Comparison of ENCODE assay signal across 27 mouse cellular contexts in the genomic region with DNA sequence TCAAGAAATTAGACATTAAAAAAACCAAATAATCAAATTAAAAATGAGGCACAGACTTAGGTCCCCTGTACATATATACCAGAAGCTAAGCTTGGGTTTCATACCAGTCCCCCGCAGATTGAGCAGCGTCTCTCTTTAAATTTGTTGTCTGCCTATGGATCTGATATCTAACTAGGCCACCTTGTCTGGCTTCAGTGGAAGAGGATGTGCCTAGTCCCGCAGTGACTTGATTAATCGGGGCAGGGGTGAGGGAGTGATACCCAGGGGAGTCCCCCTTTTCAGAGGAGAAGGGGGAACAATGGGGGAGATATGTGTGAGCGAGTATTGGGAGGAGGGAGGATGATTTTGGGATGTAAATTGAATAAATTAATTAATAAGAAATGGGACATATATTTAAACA.
"Had no signal": no experiment of that assay in that cellular context is flagged by ENCODE, and none has a peak within 500 bp of the region (broad histone marks: within the 10 kb centered on the region; RNA-seq: fewer than 3 reads in every experiment).

No protein-coding gene starts in this region.

- DNase-seq: liver; liver, embryonic 13.5 days; liver, postnatal 0 days; lung, adult 18-20 months; lung, adult 2 months; lung, embryonic 14.5 days; lung, postnatal 10 days; lung, postnatal 14 days; lung, postnatal 36 days; lung, postnatal 4 days; midbrain, embryonic 14.5 days had no signal

- H3K27ac ChIP-seq: limb, embryonic 10.5 days; limb, embryonic 12.5 days; limb, embryonic 13.5 days; limb, embryonic 15.5 days; liver, embryonic 12.5 days; liver, embryonic 13.5 days; liver, embryonic 14.5 days; liver, embryonic 15.5 days; lung, embryonic 15.5 days; macrophage; midbrain, embryonic 10.5 days; midbrain, embryonic 12.5 days; midbrain, embryonic 13.5 days; midbrain, embryonic 15.5 days; neural tube, embryonic 12.5 days had no signal

- H3K36me3 ChIP-seq: limb, embryonic 10.5 days; limb, embryonic 12.5 days; limb, embryonic 13.5 days; limb, embryonic 15.5 days; liver, embryonic 12.5 days; liver, embryonic 13.5 days; liver, embryonic 15.5 days; lung, embryonic 15.5 days; midbrain, embryonic 10.5 days; midbrain, embryonic 12.5 days; midbrain, embryonic 15.5 days; neural tube, embryonic 12.5 days had no signal

- H3K27me3 ChIP-seq: limb, embryonic 12.5 days; limb, embryonic 13.5 days; limb, embryonic 15.5 days; liver, embryonic 12.5 days; liver, embryonic 13.5 days; liver, embryonic 15.5 days; lung, embryonic 15.5 days; megakaryocyte, embryonic 14.5 days; midbrain, embryonic 12.5 days; midbrain, embryonic 13.5 days; midbrain, embryonic 15.5 days; neural tube, embryonic 12.5 days had no signal

- H3K9ac ChIP-seq: limb, embryonic 12.5 days; limb, embryonic 13.5 days; limb, embryonic 15.5 days; liver, embryonic 12.5 days; liver, embryonic 13.5 days; liver, embryonic 14.5 days; liver, embryonic 15.5 days; liver, postnatal 0 days; lung, embryonic 14.5 days; lung, embryonic 15.5 days; midbrain, embryonic 12.5 days; midbrain, embryonic 13.5 days; midbrain, embryonic 15.5 days; neural tube, embryonic 12.5 days had no signal

- H3K4me3 ChIP-seq: limb, embryonic 10.5 days; limb, embryonic 12.5 days; limb, embryonic 13.5 days; limb, embryonic 15.5 days; liver, embryonic 12.5 days; liver, embryonic 13.5 days; liver, embryonic 15.5 days; lung, embryonic 15.5 days; megakaryocyte, embryonic 14.5 days; midbrain, embryonic 10.5 days; midbrain, embryonic 12.5 days; midbrain, embryonic 13.5 days; midbrain, embryonic 15.5 days; myocyte; neural tube, embryonic 12.5 days had no signal

- H3K9me3 ChIP-seq: limb, embryonic 10.5 days; liver, embryonic 12.5 days; liver, embryonic 13.5 days; liver, embryonic 15.5 days; lung, embryonic 15.5 days; midbrain, embryonic 10.5 days; midbrain, embryonic 12.5 days; midbrain, embryonic 15.5 days; neural tube, embryonic 12.5 days had no signal

- H3K4me1 ChIP-seq: limb, embryonic 10.5 days; limb, embryonic 12.5 days; limb, embryonic 13.5 days; limb, embryonic 15.5 days; liver, embryonic 12.5 days; liver, embryonic 13.5 days; liver, embryonic 15.5 days; lung, embryonic 15.5 days; megakaryocyte, embryonic 14.5 days; midbrain, embryonic 10.5 days; midbrain, embryonic 12.5 days; midbrain, embryonic 13.5 days; midbrain, embryonic 15.5 days; neural tube, embryonic 12.5 days had no signal
